Mouse (Mus musculus): Measurements from ENCODE around the gene Cachd1. TPM values are rescaled to one million over a fixed set of nuclear protein-coding genes. Genes with fewer than 3 reads are reported as not detected.

Cachd1 gene
- polyA plus RNA-seq, 1 experiment from 2014 or later = 12.2 TPM

DNA sequence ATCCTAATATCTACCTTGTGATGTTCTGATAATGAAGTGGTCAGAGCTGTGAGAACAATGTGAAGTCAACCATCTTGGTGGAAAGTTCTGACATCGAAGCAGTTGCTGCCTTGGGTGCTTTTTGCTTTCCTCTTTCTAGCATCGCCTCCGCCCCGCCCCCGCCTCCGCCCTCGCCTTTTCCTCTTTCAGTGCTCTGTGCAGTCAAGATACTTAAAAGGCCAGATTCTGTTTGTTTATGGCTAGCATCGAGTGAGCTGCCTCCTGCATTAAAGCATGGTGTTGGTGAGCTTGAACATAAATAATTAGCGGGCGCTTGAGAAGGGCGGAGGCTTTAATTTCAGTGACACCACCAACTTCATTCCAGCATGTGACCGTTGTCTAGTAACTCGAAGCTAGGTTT, 88.9 kb downstream of the Cachd1 start:
- peak overlapping the region; percentile 23 for H3K4me2 ChIP-seq (ENCODE audit: low read length)
- no peak for TF ChIP-seq CTCF (IDR thresholded peaks at IDR 0.05; ENCODE audit: low read depth)
- no peak for ATAC-seq (replicated peaks; ENCODE audit: low FRiP score, low read depth)

GRCm38 (mm10) chr4:100865962-100866703, 89.7 kb downstream of the Cachd1 start:
- ATAC-seq (replicated peaks; ENCODE audit: low FRiP score, low read depth) = no peak
- H3K36me3 ChIP-seq (ENCODE audit: insufficient read depth, low read length) = no peaks in the 10 kb centered on the region
- H3K4me1 ChIP-seq (replicated peaks; ENCODE audit: insufficient read depth, low read length) = peaks cover 16% of the 10 kb centered on the region; the same call in 1 of the 2 replicates
- H3K4me3 ChIP-seq (replicated peaks; ENCODE audit: low read depth, low read length) = no peak overlapping the region
- H3K9ac ChIP-seq (ENCODE audit: low read depth, low read length) = no peak overlapping the region
- TF ChIP-seq CTCF (IDR thresholded peaks at IDR 0.05; ENCODE audit: low read depth) = no peak
- H3K27ac ChIP-seq = peak overlapping the region; percentile 50; the same call in 1 of the 2 replicates
- no peaks in the 10 kb centered on the region for H3K27me3 ChIP-seq (ENCODE audit: insufficient read depth, low read length)
- H3K9me3 ChIP-seq (replicated peaks; ENCODE audit: low read length) = no peaks in the 10 kb centered on the region
- peak overlapping the region; percentile 23 for H3K4me2 ChIP-seq (ENCODE audit: low read length)
- DNase-seq (ENCODE audit: low spot score) = peak; percentile 76
- 34% methylated on average over 12 of the region's 12 CpGs for WGBS

More for the DNA sequence above, 88.9 kb downstream of the Cachd1 start:
- H3K9ac ChIP-seq (ENCODE audit: low read depth, low read length) = no peak overlapping the region
- DNase-seq (ENCODE audit: low spot score) = peak; percentile 63
- H3K27me3 ChIP-seq (ENCODE audit: insufficient read depth, low read length) = no peaks in the 10 kb centered on the region
- H3K4me3 ChIP-seq (replicated peaks; ENCODE audit: low read depth, low read length) = no peak overlapping the region
- H3K36me3 ChIP-seq (ENCODE audit: insufficient read depth, low read length) = no peaks in the 10 kb centered on the region
- H3K9me3 ChIP-seq (replicated peaks; ENCODE audit: low read length) = no peaks in the 10 kb centered on the region
- peak overlapping the region; percentile 50 for H3K27ac ChIP-seq
- WGBS = 22% methylated on average over 13 of the region's 13 CpGs
- H3K4me1 ChIP-seq (replicated peaks; ENCODE audit: insufficient read depth, low read length) = peaks cover 16% of the 10 kb centered on the region; the same call in 1 of the 2 replicates

DNA sequence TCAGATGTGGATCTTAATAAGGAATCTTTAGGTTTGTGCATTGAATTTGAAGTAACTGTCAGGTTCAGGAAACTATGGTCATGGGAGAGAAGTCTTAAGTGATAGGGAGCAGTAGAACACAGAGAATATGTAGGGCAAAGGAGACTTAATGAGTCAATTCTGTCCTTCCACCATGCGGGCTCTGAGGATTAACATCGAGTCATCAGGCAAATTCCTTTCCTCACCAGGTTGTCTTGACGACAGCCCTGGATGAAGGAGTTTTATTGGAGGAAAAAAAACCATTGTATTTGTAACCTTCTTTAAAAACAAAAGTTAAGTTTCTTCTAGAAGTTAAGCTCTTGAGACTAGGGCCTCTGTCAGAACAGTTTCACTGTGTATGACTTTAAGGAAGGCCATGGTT, 100.9 kb downstream of the Cachd1 start:
- no peak overlapping the region for H3K9ac ChIP-seq (ENCODE audit: low read depth, low read length)

DNA sequence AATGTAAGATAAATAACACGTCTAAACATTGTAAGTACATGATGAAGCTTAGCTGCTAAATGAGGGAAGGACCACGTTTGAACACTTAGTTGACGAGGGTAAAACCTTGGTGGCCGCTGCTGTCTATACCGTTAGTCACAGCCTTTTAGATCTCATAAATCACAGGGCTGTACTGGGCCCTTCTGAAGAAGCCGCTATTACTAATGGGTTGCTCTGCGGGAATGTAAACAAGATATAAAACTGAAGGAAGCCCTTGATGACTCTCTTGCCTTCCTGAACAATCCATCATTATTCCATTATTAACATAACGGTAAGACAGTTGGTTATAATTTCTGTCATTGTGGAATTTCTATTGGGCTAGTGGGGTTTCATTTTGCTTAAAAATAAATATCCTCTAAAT, 102.9 kb downstream of the Cachd1 start:
- Histone ChIP-seq H3K27ac (no peak overlapping the region), H3K9ac (ENCODE audit: low read depth, low read length) (no peak overlapping the region), H3K4me1 (replicated peaks; ENCODE audit: insufficient read depth, low read length) (no peaks in the 10 kb centered on the region; the same call in 1 of the 2 replicates), H3K36me3 (ENCODE audit: insufficient read depth, low read length) (no peaks in the 10 kb centered on the region), H3K9me3 (replicated peaks; ENCODE audit: low read length) (no peaks in the 10 kb centered on the region), H3K4me3 (replicated peaks; ENCODE audit: low read depth, low read length) (no peak overlapping the region), H3K4me2 (ENCODE audit: low read length) (0 out of 2 replicates have a peak overlapping the region, but pooled peaks have one; percentile 3), H3K27me3 (ENCODE audit: insufficient read depth, low read length) (no peaks in the 10 kb centered on the region)
- TF ChIP-seq CTCF (IDR thresholded peaks at IDR 0.05; ENCODE audit: low read depth) = no peak
- peak; percentile 57 for DNase-seq (ENCODE audit: low spot score)
- WGBS = 37% methylated on average over 8 of the region's 8 CpGs
- no peak; the same call in 1 of the 2 replicates for ATAC-seq (replicated peaks; ENCODE audit: low FRiP score, low read depth)

More for the DNA sequence above, 100.9 kb downstream of the Cachd1 start:
- no peak for TF ChIP-seq CTCF (IDR thresholded peaks at IDR 0.05; ENCODE audit: low read depth)
- Histone ChIP-seq H3K4me3 (replicated peaks; ENCODE audit: low read depth, low read length) (no peak overlapping the region), H3K27ac (no peak overlapping the region), H3K27me3 (ENCODE audit: insufficient read depth, low read length) (no peaks in the 10 kb centered on the region), H3K4me2 (ENCODE audit: low read length) (no peak overlapping the region), H3K36me3 (ENCODE audit: insufficient read depth, low read length) (no peaks in the 10 kb centered on the region), H3K9me3 (replicated peaks; ENCODE audit: low read length) (no peaks in the 10 kb centered on the region), H3K4me1 (replicated peaks; ENCODE audit: insufficient read depth, low read length) (no peaks in the 10 kb centered on the region; the same call in 1 of the 2 replicates)
- DNase-seq (ENCODE audit: low spot score) (no peak), ATAC-seq (replicated peaks; ENCODE audit: low FRiP score, low read depth) (no peak)
- WGBS = 48% methylated on average over 3 of the region's 3 CpGs

DNA sequence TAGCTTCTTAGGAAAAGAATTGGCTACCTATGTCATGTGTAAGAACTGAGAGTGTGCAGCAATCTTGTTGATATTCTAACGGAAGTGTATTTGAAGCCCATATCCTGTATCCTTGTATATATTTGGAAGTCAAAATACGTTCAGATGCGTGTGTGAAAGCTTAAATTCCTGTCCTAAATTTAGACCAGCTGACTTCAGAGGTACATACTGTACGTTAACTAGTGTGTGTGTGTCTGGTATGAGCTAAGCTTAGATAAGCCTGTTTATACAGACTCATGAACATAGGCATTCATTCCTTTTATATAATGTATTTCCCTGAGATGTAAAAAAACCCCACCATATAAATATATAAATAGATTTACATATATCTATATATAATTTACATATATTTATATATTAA, 103.6 kb downstream of the Cachd1 start:
- Histone ChIP-seq H3K36me3 (ENCODE audit: insufficient read depth, low read length) (no peaks in the 10 kb centered on the region), H3K4me1 (replicated peaks; ENCODE audit: insufficient read depth, low read length) (no peaks in the 10 kb centered on the region; the same call in 1 of the 2 replicates), H3K27me3 (ENCODE audit: insufficient read depth, low read length) (no peaks in the 10 kb centered on the region), H3K4me2 (ENCODE audit: low read length) (0 out of 2 replicates have a peak overlapping the region, but pooled peaks have one; percentile 3), H3K4me3 (replicated peaks; ENCODE audit: low read depth, low read length) (no peak overlapping the region), H3K9me3 (replicated peaks; ENCODE audit: low read length) (no peaks in the 10 kb centered on the region), H3K27ac (no peak overlapping the region), H3K9ac (ENCODE audit: low read depth, low read length) (no peak overlapping the region)
- WGBS = 62% methylated on average over 4 of the region's 4 CpGs
- ATAC-seq (replicated peaks; ENCODE audit: low FRiP score, low read depth) (no peak), DNase-seq (ENCODE audit: low spot score) (no peak)
- TF ChIP-seq CTCF (IDR thresholded peaks at IDR 0.05; ENCODE audit: low read depth) = no peak

DNA sequence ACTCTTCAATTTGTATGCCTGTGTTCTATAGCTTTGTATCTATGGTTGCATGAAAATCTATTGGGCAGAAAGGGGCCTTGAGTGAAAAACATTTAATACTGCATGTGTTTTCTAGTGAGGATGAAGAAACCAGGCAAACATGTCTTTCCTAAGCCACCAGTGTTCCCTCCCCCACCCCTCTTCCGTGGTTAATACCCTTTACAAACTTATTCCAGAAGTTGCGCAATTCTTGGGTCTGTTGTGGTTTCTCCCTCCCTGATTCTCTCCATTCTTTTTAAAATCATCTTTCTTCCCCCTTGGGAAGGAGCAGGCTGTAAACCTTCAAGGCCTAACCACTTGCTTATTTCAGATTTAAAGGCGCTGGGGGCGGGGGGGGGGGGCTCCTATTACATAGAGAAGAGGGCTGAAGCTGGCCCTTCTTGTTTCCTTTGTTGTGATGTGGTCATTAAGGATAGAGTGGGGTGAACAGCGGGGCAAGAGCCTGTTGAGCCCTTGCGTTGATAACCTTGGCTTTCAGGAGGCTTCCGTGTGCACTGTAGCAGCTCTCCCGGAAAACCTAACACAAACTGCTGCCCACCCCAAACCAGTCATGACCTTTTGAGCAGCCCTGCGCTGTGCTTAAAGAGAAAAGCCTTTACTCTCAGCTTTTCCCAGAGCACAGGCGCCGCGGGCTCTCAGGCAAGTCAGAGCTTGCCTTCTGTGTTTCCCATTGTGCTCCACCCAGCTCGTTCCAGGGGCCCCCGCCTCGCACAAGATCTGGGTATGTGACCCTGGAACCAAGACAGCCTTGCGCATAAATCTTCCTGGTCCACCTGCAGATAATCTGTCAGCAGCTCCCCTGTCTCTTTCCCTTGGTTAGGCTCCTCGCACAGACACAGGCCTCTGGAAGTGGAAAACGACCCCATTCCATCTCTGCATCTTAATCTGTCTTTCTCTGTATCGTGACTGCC, 109.6 kb downstream of the Cachd1 start:
- WGBS = 12% methylated on average over 19 of the region's 19 CpGs
- Histone ChIP-seq H3K9ac (ENCODE audit: low read depth, low read length) (0 out of 2 replicates have a peak overlapping the region, but pooled peaks have one; percentile 8), H3K4me3 (replicated peaks; ENCODE audit: low read depth, low read length) (no peak overlapping the region)

More for the DNA sequence above, 109.6 kb downstream of the Cachd1 start:
- DNase-seq (ENCODE audit: low spot score) (peak; percentile 79), ATAC-seq (replicated peaks; ENCODE audit: low FRiP score, low read depth) (peak; percentile 46; the same call in 1 of the 2 replicates)
- Histone ChIP-seq H3K4me2 (ENCODE audit: low read length) (peak overlapping the region; percentile 34), H3K27ac (peak overlapping the region; percentile 77), H3K27me3 (ENCODE audit: insufficient read depth, low read length) (no peaks in the 10 kb centered on the region), H3K36me3 (ENCODE audit: insufficient read depth, low read length) (no peaks in the 10 kb centered on the region), H3K4me1 (replicated peaks; ENCODE audit: insufficient read depth, low read length) (peaks cover 8% of the 10 kb centered on the region), H3K9me3 (replicated peaks; ENCODE audit: low read length) (no peaks in the 10 kb centered on the region)
- no peak for TF ChIP-seq CTCF (IDR thresholded peaks at IDR 0.05; ENCODE audit: low read depth)

Measured in kidney, postnatal 0 days (tissue).